Mouse (Mus musculus) layer of hippocampus, adult 8-10 months (tissue): ENCODE data around the gene Rab1b. TPM values are rescaled to one million over a fixed set of nuclear protein-coding genes. Genes with fewer than 3 reads are reported as not detected.
A peak's percentile ranks its signal among the peaks of the same experiment; 100 is the strongest.

Experiments
- DNase-seq, 2 experiments: peaks; one replicate each; pipeline ENCODE4 v3.0.0; 2022; ENCODE audit warnings: low spot score in 2 of 2
- total RNA-seq, 4 experiments: library from RNA; stranded (reverse); gene quantifications; 2 replicates each; pipeline ENCODE4 v1.2.4; 2022

The Rab1b gene
- total RNA-seq, 4 experiments from 2014 or later: 154 to 165 (median 160) TPM

DNA sequence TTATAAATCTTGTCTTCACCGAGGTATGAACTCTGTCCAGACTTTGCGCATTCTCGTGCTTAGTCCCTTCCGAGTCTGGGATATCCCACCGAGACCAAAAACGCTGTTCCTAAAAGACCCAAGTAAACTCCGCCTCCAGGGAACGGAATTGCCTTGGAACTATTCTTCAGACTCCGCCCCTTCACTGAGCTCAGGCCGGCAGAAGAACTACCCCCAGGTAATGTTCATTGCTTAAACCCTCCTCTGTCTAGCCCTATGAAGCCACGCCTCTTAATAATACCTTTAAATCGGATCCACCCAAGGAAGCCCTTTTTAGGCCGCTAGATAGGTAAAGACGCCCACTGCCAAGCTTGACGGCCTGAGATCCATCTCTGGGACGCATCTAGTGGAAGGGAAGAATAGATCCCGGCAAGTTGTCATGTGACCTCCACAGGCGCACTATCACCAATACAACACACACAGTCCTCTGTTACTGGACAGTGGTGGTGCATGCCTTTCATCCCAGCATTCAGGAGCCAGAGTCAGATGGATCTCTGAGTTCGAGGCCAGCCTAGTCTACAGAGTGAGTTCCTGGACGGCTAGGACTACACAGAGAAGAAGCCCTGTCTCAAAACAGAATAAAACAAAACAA, 34.4 kb downstream of the Rab1b start:
- DNase-seq: no peak

- no peak for DNase-seq
Observed at GRCm38 (mm10) chr19:5071545-5072369, 35.1 kb downstream of the Rab1b start.

DNA sequence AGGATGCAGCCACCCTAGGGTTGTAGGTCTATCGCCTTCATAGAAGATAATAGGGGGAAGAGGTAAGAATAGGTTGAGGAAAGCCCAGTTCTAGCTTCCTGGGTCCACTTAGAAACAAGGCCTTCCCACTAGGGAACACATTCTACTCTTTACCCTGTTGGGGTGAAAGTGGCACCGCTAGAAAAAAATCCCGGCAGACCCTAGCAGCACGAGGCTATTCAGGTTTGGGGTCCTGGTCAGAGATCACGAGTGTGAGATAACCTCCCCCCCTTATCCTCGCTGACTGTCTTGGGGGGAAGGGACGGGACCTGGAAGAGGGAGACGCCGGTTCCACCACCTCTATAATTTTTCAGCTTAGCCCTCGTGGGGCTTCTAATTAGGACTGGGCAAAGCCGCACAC, 35.8 kb downstream of the Rab1b start:
- no peak for DNase-seq

DNA sequence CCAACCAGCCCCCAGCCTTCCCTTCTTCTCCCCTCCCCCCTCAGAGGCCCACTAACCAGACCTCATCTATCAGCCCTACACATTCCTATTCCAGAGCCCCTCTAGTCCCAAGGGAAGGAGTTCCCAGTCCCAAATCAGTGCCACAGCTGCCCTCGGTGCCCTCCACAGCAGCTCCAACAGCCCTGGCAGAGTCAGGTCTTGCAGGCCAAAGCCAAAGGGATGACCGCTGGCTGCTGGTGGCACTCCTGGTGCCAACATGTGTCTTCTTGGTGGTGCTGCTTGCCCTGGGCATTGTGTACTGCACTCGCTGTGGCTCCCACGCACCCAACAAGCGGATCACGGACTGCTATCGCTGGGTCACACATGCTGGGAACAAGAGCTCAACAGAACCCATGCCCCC, 36.9 kb downstream of the Rab1b start:
- no peak for DNase-seq

DNA sequence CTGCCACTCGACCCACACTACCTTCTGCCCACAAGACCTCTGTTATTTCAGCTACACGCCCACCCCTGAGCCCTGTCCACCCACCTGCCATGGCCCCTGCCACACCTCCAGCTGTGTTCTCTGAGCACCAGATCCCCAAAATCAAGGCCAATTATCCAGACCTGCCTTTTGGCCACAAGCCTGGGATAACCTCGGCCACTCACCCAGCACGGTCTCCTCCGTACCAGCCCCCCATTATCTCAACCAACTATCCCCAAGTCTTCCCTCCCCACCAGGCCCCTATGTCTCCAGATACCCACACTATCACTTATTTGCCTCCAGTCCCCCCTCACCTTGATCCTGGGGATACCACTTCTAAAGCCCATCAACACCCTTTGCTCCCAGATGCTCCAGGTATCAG, 37.4 kb downstream of the Rab1b start:
- no peak for DNase-seq

DNA sequence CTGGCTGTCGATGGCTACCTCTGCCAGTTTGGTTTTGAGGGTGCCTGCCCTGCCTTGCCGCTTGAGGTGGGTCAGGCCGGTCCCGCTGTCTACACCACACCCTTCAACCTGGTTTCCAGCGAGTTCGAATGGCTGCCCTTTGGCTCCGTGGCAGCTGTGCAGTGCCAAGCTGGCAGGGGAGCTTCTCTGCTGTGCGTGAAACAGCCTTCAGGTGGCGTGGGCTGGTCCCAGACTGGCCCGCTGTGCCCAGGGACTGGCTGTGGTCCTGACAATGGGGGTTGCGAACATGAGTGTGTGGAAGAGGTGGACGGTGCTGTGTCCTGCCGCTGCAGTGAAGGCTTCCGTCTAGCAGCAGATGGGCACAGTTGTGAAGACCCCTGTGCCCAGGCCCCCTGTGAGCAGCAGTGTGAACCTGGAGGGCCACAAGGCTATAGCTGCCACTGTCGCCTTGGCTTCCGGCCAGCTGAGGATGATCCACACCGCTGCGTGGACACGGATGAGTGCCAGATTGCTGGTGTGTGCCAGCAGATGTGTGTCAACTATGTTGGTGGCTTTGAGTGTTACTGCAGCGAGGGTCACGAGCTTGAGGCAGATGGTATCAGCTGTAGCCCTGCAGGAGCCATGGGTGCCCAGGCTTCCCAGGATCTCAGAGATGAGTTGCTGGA, 38.2 kb downstream of the Rab1b start:
- no peak for DNase-seq

GRCm38 (mm10) chr19:5067867-5068569, 38.9 kb downstream of the Rab1b start, which contains the start of gene Cd248:
Gene Cd248, plus strand, starts transcription at chr19:5068078.
- peak in 1 of 2 experiments; percentile 11 for DNase-seq

GRCm38 (mm10) chr19:5067040-5067799, 39.7 kb downstream of the Rab1b start:
- no peak for DNase-seq

DNA sequence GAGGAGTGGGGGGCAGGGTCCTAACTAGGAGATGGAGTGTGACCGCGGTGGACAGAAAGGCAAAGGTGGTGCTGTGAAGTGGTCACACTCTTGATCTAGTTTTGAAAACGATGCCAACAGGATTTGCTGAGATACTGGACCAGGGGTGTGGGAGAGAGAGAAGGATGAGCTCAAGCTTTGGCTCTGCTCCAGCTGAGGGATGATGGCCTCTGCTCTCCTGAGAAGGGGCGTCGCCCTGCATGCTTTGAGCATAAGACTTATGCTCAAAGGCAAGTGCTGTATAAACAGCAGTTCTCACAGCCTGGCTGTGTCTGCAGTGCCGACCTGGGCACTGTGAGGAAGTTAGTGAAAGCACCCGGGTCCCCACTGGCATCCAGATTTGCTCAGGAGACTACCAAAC, 41.8 kb downstream of the Rab1b start:
- no peak for DNase-seq

DNA sequence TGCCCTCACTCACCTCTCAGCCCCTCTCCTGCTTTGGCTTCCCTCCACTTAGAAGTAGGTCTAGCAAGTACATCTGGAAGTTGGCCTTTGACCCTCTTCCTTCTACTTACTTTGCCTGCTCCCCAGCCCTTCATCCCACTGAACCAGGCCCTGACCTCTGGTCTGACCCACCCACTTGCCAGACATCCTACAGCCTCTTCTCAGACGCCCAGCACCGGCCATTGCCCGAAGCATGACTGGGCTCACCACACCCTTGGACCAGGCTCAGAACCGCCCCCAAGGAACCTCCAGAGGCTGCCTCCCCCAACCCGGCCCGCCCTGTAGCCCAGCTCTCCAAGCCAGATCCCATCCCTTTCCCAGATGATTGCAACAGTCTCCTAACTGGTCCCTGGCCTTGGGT, 44.4 kb downstream of the Rab1b start:
- DNase-seq: no peak

DNA sequence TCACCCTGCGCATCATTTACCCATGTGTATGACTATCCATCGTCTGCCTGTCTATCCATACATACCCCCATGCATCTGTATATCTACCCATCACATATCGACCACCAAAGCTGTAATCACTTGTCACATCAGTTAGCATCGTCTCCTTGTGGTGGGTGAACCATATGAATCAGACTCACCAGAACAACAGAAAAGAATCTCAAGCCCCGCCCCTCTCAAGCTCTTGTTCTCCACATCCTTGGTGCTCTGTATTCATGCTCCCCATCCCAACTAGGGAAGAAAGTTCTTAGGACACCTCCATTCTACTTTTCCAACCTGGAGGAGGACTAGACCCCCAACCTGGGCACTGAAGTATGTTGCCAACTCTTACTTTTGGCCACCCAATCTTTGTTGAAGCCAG, 44.8 kb downstream of the Rab1b start:
- DNase-seq: no peak

DNA sequence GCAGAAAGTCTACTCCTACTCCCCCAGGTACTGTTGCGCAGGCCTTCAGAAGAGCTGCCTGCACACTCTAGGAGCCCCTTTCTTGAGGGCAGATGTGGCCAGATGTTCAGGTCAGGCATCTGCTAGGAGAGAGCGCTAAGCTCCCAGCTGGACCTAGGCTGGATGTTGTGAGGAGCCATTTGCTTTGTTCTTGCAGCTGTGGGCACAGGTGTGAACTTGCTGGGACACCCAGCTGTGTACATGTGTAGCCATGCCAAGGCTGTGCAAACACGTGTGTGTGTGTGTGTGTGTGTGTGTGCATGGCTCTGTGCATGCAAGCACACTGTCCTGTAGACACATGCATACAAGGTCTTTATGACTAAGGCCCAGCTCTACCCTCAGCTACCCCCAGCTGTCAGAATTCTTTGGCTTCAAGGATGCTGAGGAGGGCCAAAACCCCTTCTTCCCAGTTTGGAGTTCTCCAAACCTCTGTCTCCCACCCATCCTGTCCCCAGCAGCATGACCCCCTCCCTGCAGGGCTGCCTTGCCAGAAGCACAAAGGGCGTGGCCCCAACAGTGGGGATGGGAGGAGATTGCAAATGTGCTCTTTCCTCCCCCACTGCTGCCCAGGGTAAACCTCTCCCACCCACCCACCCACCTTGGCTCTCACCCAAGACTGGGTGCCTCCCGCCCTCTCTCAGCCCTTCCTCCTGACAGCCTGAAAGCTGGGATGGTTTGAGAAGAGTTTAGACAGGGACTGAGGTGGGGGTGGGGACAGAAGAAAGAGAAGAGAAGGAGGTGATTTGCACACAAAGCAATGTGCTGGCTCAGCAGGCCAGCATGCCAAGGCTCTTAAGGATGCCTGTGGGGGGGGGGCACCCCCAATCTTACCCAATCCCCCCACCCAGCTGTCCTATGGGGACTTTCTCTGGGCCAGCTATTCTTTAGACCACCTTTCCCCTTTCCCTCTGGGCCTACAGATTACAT, 46.2 kb downstream of the Rab1b start:
- DNase-seq: no peak

DNA sequence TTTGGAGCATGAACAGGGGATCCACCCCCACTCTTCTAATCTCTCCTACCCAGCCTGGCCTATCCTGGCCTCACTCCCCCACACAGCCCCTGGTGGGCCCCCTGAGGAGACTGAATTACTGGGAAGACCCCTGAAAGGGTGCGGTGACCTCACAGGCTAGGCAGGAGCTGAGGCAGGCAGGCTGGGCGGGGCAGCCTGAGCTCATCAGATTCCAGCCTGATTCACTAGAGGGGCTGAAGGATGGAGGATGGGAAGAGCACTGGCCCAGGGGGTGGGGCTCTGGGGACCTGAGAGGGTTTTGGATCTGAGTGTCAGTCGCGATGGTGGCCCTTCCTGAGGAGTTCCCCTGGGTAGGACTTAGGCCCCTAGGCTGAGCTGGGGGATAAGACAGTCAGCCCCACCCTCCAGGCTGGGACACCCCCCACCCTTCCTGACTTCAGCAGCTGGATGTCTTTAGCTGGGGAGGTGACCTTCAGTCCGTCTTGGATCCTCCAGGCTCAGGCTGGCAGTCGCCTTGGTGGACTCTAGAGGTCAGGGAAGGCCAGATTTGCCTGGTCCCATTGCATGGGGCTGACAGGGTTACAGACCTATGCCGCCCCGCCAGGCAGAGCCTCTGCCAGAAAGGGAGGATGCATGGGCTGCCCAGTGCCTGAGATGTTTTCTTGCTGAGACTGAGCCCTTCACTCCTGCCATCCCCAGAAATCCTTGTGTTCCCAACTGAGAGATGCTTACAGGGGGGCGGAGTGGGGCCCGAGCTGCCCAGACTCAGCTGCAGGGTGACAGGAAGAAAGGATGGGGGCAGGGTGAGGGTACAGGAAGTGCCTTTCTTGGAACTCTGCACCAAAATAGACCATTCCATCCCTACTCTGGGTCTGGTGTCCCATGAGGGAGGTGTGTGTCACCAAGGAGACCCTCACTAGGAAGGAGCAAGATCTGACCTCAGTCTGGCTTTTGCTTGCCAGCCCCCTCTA, 47.8 kb downstream of the Rab1b start:
- no peak for DNase-seq

DNA sequence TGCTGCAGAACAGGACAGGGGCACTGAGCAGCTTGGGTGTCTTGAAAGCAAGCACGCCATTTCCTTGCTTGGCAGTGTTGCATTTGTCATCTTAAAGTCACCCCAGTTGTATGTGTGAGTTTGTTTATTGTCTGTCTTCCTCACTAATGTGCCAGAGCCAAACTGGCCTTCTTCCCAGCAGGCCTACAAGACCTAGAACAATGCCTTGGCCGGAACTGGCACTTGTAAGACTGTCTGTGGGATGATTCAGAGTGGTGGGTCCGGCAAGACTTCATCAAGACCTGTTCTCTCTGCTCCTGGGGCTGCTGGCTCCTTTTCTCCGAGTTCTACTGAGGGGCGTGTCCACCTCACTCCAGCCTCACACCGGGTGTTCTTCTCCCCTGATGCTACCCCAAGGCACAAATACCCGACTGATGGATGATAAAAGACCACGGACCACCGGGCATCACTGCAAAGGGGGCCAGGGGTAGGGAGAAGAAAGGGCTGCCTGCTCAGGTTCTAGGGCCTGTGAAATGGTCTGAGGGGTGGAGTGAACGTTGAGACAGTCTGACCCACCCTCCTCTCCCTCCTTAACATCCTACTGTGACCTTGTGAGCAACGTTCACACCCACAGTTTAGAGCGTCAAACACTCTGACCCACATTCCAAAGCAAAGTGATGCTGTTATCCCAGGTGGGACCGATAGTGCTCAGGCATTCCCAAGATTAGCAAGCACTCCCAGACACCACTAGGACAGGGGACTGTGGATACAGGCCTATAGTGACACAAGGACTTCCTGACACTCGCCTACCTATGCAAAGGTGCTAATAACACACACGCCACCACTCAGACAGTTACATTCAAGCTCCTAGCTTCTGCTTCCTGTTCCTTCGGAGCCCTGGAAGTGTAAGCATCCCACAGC, 48.7 kb downstream of the Rab1b start:
- DNase-seq: no peak

- DNase-seq: no peak
Observed at GRCm38 (mm10) chr19:5056251-5056650, 50.6 kb downstream of the Rab1b start.

DNA sequence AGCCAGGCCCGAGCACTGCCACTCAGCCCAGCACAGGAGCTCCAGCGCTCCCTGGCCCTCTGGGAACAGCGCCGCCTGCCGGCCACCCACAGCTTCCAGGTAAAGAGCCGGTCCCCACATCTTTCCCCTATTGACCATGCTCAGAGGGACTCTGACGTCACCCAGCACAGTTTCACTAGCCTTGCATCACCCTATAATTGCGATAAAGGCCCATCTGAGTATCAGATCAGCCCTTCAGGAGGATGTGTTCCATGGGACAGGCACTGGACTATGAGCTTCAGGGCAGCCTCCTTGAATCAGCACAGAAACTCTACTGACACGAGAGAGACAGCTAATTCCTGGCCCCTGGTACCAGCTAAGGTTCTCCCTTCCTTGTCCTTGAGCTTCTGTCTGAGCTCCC, 53.0 kb downstream of the Rab1b start:
- DNase-seq: no peak

GRCm38 (mm10) chr19:5052853-5053252, 54.0 kb downstream of the Rab1b start:
- no peak for DNase-seq
